Mouse (Mus musculus) layer of hippocampus, adult 8-10 months (tissue): Measurements from ENCODE around the gene Tmem213. TPM values are rescaled to one million over a fixed set of nuclear protein-coding genes. Genes with fewer than 3 reads are reported as not detected.

ENCODE experiments used
- DNase-seq, 2 experiments: peaks; one replicate each; pipeline ENCODE4 v3.0.0; 2022; ENCODE audit warnings: low spot score in 2 of 2
- total RNA-seq, 4 experiments: library from RNA; stranded (reverse); gene quantifications; 2 replicates each; pipeline ENCODE4 v1.2.4; 2022

The Tmem213 gene
- total RNA-seq, 4 experiments from 2014 or later, result not detected

DNA sequence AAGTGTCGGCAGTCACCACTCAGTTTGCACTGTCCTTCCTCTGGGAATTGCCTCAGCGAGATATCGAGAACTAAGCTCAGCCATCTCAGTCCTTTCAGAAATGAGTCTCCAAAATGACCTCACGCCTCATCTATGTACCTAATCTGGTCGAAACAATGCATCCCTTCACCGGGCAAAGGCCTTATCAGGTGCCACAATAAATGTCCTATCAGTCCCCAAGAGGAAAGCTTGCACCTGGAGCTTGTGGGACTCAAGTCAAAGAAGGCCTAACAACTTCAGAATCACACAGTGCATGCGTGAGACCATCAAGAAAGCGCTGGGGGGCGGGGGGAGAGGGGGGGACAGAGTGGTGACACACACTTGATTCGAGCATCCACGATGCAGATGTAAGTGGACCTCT lies 43.2 kb downstream of the Tmem213 start:
- no peak for DNase-seq

DNA sequence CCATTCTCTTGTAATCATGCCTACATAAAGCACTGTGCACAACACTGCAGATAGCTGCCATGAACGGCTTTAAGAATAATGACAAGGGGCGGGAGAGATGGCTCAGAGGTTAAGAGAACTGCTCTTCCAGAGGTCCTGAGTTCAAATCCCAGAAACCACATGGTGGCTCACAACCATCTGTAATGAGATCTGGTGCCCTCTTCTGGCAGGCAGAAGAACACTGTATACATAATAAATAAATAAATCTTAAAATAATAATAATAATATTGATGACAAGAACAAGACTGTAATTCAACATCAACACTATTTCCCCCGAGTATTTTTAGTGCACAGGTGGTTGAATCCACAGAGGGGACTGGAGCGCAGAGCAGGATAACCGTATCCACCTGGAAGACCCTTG lies 47.1 kb downstream of the Tmem213 start:
- DNase-seq, result no peak

DNA sequence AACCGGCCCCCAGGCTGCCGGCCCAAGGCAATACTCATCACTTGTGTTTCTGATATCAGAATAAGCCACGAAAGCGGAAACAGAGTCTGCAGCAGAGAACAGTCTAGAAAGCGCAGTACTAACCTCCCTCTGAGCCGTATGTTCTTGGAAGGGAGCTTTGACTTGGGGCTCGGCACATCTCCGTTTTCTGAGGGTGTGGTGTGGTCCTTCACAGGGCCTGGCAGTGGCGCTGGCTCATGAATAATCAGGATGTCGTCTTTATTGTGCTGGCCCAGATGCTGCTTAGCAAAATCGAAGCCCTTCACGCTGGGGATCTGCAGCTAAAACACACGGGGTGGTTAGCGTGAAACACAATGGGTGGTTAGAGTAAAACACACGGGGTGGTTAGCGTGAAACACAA lies 48.9 kb downstream of the Tmem213 start:
- no peak for DNase-seq

DNA sequence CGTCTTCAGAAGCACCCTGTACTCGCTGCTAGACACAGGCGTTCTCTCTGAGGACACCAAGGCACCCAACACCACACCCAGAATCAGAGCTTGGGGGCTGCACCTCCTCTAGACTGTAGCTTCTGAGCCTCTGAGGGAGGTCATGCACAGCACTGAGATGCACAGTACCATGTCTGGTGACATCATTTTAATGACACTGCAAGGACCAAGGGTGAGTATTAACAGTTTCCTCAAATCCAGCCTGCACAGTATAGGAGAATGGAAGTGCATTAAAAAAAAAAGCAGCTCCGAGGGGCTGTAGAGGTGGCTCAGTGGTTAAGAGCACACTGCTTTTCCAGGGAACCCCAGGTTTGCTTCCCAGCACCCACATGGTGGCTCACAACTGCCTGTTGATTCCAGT lies 50.5 kb downstream of the Tmem213 start:
- DNase-seq, result no peak

DNA sequence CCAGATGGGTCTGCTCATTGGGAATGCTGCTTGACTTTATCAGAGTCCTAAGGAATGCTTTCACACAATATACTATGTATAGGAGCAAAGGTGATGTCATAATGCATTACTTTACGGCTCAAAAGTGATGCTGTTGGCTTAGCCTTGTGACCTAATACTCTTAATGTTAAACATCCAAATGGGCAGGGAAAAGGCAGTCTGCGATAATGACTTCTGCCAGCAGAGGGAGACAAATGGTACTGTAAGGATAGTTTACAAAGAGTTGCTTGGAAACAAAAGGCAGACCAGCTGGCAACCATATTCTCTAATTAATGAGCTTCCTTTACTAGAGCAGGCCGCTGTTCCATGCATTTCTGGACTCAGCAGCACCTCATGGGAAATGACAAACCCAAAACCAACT lies 51.0 kb downstream of the Tmem213 start:
- peak; percentile 74 to 90 for DNase-seq

DNA sequence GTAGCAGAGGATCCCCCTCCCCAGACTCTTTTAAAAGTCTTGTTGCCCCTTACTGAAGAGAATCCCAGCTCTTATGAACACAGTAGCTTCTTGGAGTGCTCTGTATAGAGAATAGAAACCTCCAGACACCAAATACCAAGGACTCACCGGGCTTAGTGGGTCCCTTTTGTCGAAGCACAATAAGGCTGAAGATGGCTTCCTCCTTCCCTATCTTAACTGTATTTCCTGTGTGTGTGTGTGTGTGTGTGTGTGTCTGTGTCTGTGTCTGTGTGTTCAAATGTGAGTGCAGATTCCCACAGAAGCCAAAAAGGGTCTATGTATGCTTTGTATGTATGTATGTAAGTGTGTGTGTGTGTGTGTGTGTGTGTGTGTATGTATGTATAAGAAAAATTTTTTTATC lies 51.5 kb downstream of the Tmem213 start:
- no peak for DNase-seq

DNA sequence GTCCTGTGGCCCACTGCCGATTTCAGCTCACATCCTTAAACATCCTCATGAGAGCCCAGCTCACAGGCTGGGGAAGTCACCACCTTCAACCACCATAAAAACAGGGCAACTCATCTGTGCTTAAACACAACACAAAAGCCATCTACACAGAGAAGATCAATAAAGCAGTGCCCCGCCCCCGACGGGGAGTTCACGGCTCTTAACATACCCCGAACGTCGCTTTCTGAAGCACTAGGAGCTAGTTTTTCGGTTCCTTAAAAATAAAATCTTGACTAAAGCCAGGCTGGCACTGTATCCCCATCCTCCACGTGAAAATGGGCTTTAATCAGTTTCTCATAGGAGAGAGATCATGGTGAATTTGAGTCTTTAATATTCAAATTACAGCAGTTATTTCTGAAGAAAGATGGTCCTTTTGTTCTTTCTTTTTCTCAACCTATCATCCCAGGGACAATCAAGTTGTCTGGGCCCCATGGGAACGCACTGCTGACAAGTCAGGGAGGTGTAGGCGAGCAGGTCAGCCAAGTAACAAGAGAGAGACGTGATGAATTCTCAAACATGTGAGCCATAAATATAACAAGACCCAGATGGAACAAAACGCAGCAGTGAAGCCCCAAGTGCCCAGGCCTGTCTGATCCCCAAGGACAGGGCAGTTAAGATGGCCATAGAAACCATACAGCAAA lies 53.9 kb downstream of the Tmem213 start:
- DNase-seq, result no peak

DNA sequence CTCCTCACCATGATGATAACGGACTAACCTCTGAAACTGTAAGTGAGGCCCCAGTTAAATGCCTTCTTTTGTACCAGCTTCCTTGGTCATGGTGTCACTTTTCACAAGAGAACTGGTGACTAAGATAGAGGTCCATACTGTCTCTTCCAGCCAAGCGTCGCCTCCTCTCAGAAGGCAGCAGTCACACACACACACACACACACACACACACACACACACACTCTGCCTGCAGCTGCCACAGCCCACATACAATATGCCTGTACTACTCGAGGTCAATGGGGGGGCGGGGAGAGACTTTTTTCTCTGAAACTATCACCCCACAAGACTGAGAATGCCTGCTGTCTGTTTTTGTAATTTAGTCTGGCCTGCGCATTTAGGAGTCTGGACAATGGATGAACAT lies 55.6 kb downstream of the Tmem213 start:
- no peak for DNase-seq

DNA sequence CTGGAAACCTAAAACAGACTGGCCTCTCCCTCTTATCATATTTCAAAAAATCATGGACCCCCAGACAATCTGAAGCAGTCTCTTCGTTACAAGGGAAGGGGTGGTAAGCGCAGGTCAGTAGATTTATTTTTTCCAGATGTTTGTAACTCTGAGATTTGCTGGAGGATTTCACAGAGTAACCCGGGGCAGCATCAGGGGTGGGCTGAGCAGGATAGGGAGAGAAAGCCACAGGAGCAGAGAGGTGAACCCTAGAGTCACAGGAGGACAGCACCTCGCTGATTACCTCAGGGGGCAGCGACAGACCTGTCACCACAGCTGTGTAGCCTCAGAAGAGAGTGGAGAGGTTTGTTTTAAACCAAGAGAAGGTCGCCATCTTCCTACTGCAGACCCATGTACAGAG lies 56.3 kb downstream of the Tmem213 start:
- no peak for DNase-seq

Other genes starting within 250 kb of the Tmem213 start
- 10 to 100 TPM; 35.4 to 38.9 (median 38.2) TPM for gene Trim24, start 238.4 kb upstream of the Tmem213 start, total RNA-seq
- under 1 TPM; 0.45 to 0.83 (median 0.67) TPM for gene Svopl, start 62.3 kb upstream of the Tmem213 start, total RNA-seq
- 10 to 100 TPM in 2 of 4 experiments, 1 to 10 TPM in 2; 1.5 to 19.0 (median 9.9) TPM for gene Atp6v0a4, start 15.3 kb downstream of the Tmem213 start, total RNA-seq
- 10 to 100 TPM; 30.8 to 38.5 (median 34.3) TPM for gene D630045J12Rik, start 144.8 kb downstream of the Tmem213 start, total RNA-seq
- 1 to 10 TPM; 3.8 to 5.4 (median 4.7) TPM for gene Zc3hav1l, start 190.0 kb downstream of the Tmem213 start, total RNA-seq
- gene Zc3hav1, start 245.3 kb downstream of the Tmem213 start, total RNA-seq, result 10 to 100 TPM in 2 of 4 experiments, 1 to 10 TPM in 2; 5.0 to 12.5 (median 7.5) TPM